Mouse (Mus musculus): ENCODE measurements around the gene Ntm. TPM values are rescaled to one million over a fixed set of nuclear protein-coding genes. Genes with fewer than 3 reads are reported as not detected.

The Ntm gene
- total RNA-seq, 2 experiments from 2014 or later, result 13.4 to 15.8 TPM

DNA sequence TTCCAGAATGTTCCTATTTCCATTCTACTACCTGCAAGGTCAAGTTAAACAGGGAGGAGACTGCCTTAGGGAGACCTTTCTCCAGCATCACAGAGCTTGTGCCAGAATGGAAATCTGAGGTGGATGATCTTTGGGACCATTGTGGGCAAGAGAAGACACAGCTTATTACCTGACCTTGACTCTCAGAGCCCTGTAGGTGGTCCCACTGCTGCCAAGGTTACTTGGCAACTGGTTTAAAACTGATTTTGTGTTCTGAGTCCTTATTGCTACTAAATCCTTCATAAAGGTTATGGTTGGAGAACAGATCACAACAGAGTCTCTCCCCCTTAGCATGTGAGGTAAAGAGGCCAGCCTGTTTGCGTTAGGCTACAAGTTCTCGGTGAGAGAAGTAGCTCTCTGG is 839.1 kb downstream of the Ntm start:
- DNase-seq, result no peak

- no peak for DNase-seq
These were observed 845.3 kb downstream of the Ntm start for GRCm38 (mm10) chr9:29117561-29118112.

- no peak for DNase-seq
These were observed 847.6 kb downstream of the Ntm start for GRCm38 (mm10) chr9:29115337-29115736.

- no peak for DNase-seq
These were observed 856.2 kb downstream of the Ntm start for GRCm38 (mm10) chr9:29106771-29107170.

GRCm38 (mm10) chr9:29104442-29104841 is 858.5 kb downstream of the Ntm start:
- no peak for DNase-seq

DNA sequence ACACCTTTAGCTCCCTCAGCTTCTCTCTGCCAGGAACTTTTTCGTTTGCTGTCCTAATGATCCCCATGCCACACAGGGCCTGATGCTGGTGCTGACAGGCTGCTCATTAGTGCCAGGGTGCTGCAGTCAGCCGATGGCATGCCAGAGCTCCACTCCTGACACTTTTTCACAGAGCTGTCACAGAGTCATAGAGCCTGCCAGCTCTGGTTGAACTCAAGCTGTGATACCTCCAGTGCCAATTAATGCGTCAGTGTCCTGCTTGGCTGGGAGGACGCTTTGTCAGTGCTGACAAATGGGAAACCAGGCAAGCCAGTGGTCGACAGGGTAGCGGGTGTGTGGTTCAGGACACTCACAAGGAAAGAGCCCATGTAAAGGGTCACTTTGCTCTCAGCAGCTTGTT is 858.9 kb downstream of the Ntm start:
- DNase-seq, result peak; percentile 60

DNA sequence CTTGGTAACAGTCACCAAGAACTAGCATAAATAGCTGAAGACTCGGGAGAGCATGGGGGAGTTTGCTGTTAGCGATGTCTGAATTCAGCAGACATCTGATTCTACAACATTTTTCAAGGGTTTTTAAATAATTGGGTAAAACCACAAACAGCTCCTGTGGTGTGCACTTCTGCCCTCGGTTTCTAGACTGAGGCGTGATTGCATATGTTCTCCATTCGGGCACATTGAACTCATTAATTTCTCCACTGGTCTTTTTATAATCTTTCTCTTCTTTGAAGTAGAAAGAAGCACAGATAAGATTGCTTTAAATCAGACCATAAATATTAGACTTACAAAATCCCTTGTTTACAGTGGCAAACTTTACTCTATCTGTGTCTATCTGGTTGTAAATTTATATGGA is 862.3 kb downstream of the Ntm start:
- no peak for DNase-seq

DNA sequence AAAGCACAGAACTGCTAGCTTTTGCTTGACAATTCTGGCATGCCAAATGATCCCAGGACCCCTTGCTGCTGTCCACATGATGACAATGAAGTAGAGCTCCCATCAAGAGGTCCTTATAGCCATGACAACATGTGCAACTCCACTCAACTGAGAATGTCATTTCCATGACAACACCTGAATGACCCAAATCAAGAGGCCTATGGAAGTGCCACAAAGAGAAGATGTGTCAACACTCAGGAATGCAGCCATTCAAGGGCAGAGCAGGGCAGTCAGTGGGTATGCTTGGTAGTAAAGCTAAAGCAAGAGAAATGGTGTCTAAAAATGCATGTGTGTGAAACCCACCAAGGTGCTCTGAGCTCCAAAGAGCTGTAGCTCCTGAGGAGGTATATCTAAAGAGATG is 870.5 kb downstream of the Ntm start:
- no peak for DNase-seq

DNA sequence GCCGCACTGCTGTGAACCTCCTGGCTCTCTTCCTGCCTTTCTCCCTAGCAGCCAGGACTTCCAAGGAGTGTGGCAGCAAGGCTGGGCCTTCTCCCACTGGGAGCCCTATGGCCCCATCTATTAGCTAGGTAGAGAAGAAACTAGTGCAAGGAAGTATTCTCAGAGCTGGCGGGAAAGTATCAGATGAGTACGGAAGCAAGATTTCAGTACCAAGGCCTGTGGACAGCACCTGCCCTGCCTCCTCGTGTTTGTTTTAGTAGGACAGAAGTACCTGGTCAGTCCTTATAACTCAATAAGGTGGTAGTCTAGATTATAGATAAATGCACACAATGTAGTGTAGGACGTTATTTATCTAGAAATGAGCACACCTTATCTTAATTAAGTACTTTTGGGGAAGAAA is 874.3 kb downstream of the Ntm start:
- peak; percentile 24 for DNase-seq

GRCm38 (mm10) chr9:29087656-29088055 is 875.3 kb downstream of the Ntm start:
- DNase-seq, result no peak

GRCm38 (mm10) chr9:29087171-29087570 is 875.8 kb downstream of the Ntm start:
- DNase-seq, result no peak

DNA sequence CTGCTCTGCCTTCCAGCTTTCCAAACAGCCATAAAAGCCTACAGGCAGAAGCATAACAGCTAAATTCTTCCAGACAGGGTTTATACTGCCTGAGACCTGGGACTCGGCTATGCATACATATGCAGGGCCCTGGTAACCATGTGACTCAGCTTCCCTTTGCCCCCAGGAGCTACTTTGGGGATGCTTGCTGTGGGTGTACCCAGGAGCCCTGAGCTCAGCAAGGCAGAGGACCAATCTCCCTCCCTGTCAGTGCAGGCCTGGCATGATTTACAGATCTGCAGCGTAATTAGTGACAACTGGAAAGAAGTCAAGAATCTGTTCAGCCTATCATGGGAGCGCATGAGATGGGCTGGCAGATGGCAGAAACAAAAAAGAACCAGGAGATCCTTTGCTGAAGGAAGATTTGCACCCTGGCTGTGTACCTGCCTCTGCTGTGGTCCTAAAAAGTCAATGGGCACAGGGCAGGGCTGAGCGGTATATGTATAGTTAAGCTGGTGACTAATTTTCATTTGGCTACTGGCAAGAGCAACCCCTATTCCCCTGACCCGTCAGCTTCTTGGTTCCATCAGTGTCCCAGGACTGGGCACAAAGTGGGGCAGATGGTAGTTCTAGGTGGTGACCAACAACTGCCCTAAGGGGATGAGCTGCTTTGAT is 886.9 kb downstream of the Ntm start:
- no peak for DNase-seq

- DNase-seq, result no peak
These were observed 887.7 kb downstream of the Ntm start for GRCm38 (mm10) chr9:29075243-29075642.

DNA sequence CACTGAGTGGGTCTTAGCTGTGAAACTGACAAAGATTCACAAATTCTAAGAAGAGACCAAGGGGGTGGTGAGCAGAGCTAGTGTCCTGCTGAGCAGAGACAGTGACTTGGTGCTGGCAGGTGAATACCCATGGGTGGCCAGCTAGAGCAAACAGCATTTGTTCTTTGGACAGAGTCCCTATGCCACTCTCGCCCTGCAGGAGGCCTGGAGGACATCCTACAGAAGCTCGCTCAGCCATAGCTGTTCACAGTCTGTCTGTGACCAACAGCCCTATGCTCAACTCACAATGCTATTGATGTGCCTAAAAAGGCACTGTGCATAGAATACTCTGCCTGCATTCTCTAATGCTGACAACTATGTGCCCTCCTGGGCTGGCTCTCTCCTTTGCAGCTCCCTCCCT is 888.4 kb downstream of the Ntm start:
- DNase-seq, result no peak

- no peak for DNase-seq
These were observed 890.9 kb downstream of the Ntm start for GRCm38 (mm10) chr9:29071997-29072396.

- DNase-seq, result no peak
These were observed 895.4 kb downstream of the Ntm start for GRCm38 (mm10) chr9:29067572-29067971.

GRCm38 (mm10) chr9:29060293-29060692 is 902.6 kb downstream of the Ntm start:
- no peak for DNase-seq

- no peak for DNase-seq
These were observed 904.1 kb downstream of the Ntm start for GRCm38 (mm10) chr9:29058811-29059210.

DNA sequence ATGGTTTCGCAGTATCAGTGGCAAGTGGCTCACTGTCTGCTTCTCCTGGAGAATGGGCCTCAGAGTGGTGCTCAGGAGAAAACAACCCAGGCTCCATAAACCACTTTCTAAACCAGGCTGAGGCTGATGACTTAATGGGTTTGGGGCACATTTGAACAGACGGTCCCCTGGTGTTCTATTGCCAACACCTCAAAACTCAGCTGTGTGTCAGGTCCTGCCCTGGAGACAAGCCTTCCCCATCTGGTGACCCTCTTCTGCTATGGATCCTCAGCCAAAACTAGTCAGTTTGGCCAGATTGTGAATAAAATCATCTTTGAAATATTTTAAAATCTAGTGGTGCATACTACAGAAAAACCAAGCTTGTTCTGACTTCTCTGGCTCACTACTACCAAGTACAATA is 907.3 kb downstream of the Ntm start:
- no peak for DNase-seq

- no peak for DNase-seq
These were observed 926.5 kb downstream of the Ntm start for GRCm38 (mm10) chr9:29036466-29036865.

- no peak for DNase-seq
These were observed 926.9 kb downstream of the Ntm start for GRCm38 (mm10) chr9:29036058-29036457.

- DNase-seq, result no peak
These were observed 936.5 kb downstream of the Ntm start for GRCm38 (mm10) chr9:29026410-29026809.

- peak; percentile 34 for DNase-seq
These were observed 937.3 kb downstream of the Ntm start for GRCm38 (mm10) chr9:29025603-29026002.

- no peak for DNase-seq
These were observed 937.8 kb downstream of the Ntm start for GRCm38 (mm10) chr9:29025104-29025503.

- DNase-seq, result no peak
These were observed 946.1 kb downstream of the Ntm start for GRCm38 (mm10) chr9:29016879-29017278.

Measured in heart, postnatal 4 days (tissue).